14 mouse cellular contexts compared by ENCODE assay signal in genomic region chr16:6853796-6854195, GRCm38 (mm10).
"Had no signal": no experiment of that assay in that cellular context is flagged by ENCODE, and none has a peak within 500 bp of the region (broad histone marks: within the 10 kb centered on the region; RNA-seq: fewer than 3 reads in every experiment).

No protein-coding gene starts in this region.

- H3K27ac ChIP-seq: midbrain, embryonic 13.5 days; midbrain, embryonic 15.5 days; neural tube, embryonic 12.5 days; stomach, embryonic 15.5 days; stomach, postnatal 0 days had no signal

- DNase-seq: liver, postnatal 0 days; lung, embryonic 14.5 days; lung, postnatal 10 days; lung, postnatal 4 days; right cerebral cortex, postnatal 14 days; thymus, adult 2 months; thymus, postnatal 25 days; thymus, postnatal 4 days had no signal

- ATAC-seq: liver, postnatal 0 days; midbrain, embryonic 13.5 days; midbrain, embryonic 15.5 days had no signal

- H3K4me3 ChIP-seq: megakaryocyte, embryonic 14.5 days; midbrain, embryonic 13.5 days; midbrain, embryonic 15.5 days; neural tube, embryonic 12.5 days; stomach, embryonic 15.5 days had no signal
